Mouse (Mus musculus): ENCODE measurements around the gene 4930568D16Rik. TPM values are rescaled to one million over a fixed set of nuclear protein-coding genes. Genes with fewer than 3 reads are reported as not detected.

4930568D16Rik gene
- polyA plus RNA-seq (2014; fragmentation: Illumina TruSeq; extraction: RNeasy Lipid Tissue Mini Kit (QIAGEN cat#74804); ENCODE audit: low read depth, low replicate concordance), result not detected

GRCm38 (mm10) chr2:35367629-35368028, at the start of gene 4930568D16Rik:
Gene 4930568D16Rik, minus strand, starts transcription at chr2:35367729.

GRCm38 (mm10) chr2:35397096-35397495, 29.6 kb upstream of the 4930568D16Rik start, which contains the start of gene 4930402F06Rik:
Gene 4930402F06Rik, minus strand, starts transcription at chr2:35397175.

DNA sequence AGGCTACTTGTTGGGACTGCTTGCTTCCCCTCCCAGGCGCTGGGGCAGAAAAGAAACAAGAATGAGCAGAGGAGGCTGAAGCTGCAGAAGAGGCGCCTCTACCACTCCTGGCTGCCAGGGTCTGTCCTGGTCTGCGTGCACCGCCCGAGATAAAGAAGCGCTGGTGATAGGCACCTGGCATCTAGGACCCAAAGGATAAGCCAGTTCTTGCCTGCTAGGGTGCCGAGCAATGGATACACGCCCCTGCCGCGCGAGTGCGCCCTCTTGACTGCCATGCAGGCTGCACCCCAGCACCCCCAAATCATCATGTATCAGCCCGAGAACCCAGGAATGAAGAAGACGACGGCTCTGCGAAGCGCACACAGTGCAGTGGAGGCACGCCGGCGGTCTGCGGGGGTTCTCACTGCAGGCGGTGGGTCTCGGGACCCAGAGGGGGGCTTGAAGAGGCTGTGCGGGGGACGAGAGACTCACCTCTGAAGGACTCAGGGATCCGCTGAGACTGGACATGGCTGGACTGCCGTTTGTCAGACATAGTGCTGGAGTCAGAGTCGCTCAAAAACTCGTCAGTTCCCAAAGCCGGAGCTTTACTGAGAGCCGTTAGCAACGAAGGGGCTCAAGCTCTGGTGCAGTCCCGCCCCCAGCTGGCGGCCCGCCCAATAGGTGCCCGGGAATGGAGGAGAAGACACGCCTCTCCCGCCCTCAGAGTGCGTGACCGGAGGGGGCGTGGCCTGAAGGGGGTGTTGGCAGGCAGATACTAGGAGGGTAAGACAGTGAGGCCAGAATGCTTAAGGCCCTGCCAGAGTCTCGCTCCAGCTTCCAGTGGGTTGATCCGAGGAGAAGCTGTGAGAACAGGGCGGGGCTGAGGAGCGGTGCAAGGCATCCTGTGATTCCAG, 30.9 kb downstream of the 4930568D16Rik start, which contains the start of gene Stom:
TSS of gene Stom (minus strand) at position 589 of the 893 bp plus-strand sequence.

Other genes starting within 250 kb of the 4930568D16Rik start
- gene Rab14, start 166.6 kb downstream of the 4930568D16Rik start, polyA plus RNA-seq (2014; fragmentation: Illumina TruSeq; extraction: RNeasy Lipid Tissue Mini Kit (QIAGEN cat#74804); ENCODE audit: low read depth, low replicate concordance), result 542 TPM
- gene Gsn, start 111.3 kb downstream of the 4930568D16Rik start, polyA plus RNA-seq (2014; fragmentation: Illumina TruSeq; extraction: RNeasy Lipid Tissue Mini Kit (QIAGEN cat#74804); ENCODE audit: low read depth, low replicate concordance), result 22.3 TPM
- 59.5 TPM for gene Stom, start 30.8 kb downstream of the 4930568D16Rik start, polyA plus RNA-seq (2014; fragmentation: Illumina TruSeq; extraction: RNeasy Lipid Tissue Mini Kit (QIAGEN cat#74804); ENCODE audit: low read depth, low replicate concordance)
- not detected for gene 4930402F06Rik, start 29.4 kb upstream of the 4930568D16Rik start, polyA plus RNA-seq (2014; fragmentation: Illumina TruSeq; extraction: RNeasy Lipid Tissue Mini Kit (QIAGEN cat#74804); ENCODE audit: low read depth, low replicate concordance)
- gene Ggta1, start 95.5 kb upstream of the 4930568D16Rik start, polyA plus RNA-seq (2014; fragmentation: Illumina TruSeq; extraction: RNeasy Lipid Tissue Mini Kit (QIAGEN cat#74804); ENCODE audit: low read depth, low replicate concordance), result 19.9 TPM
- 2.8 TPM for gene Dab2ip, start 190.5 kb upstream of the 4930568D16Rik start, polyA plus RNA-seq (2014; fragmentation: Illumina TruSeq; extraction: RNeasy Lipid Tissue Mini Kit (QIAGEN cat#74804); ENCODE audit: low read depth, low replicate concordance)

Measured in adrenal gland, adult 10 weeks (tissue).